Mouse (Mus musculus): ENCODE results near the gene Obscn. TPM values are rescaled to one million over a fixed set of nuclear protein-coding genes. Genes with fewer than 3 reads are reported as not detected.

The Obscn gene
- 1.3 and 5.0 TPM in 2 replicates for polyA plus RNA-seq (2011; ENCODE audit: insufficient read depth, insufficient read length, low replicate concordance, missing spikeins)

GRCm38 (mm10) chr11:59135904-59136452 lies at the start of gene Obscn:
Obscn (minus strand) TSS chr11:59136402.
- WGBS, result 17% methylated on average over 44 of the region's 44 CpGs

GRCm38 (mm10) chr11:59185490-59185889 lies 49.3 kb upstream of the Obscn start:
- H3K4me1 ChIP-seq (ENCODE audit: control insufficient read depth, insufficient read depth, low read length), result no peaks in the 10 kb centered on the region
- WGBS, result 84% methylated on average over 5 of the region's 5 CpGs
- TF ChIP-seq POLR2A (IDR thresholded peaks at IDR 0.05; ENCODE audit: borderline replicate concordance, control insufficient read depth, low read depth, low read length), result no peak
- TF ChIP-seq CTCF (IDR thresholded peaks at IDR 0.05; ENCODE audit: control insufficient read depth, insufficient read depth, low read length), result no peak
- H3K4me3 ChIP-seq (replicated peaks; ENCODE audit: control insufficient read depth, low read depth, low read length), result no peak overlapping the region
- H3K27ac ChIP-seq (ENCODE audit: control insufficient read depth, insufficient read depth, low read depth, low read length, poor library complexity), result no peak overlapping the region

More at GRCm38 (mm10) chr11:59135904-59136452, at the start of gene Obscn:
- Histone ChIP-seq H3K4me3 (replicated peaks; ENCODE audit: control insufficient read depth, low read depth, low read length) (no peak within 1 kb of the TSS), H3K4me1 (ENCODE audit: control insufficient read depth, insufficient read depth, low read length) (no peaks in the 10 kb centered on the region), H3K27ac (ENCODE audit: control insufficient read depth, insufficient read depth, low read depth, low read length, poor library complexity) (no peak within 1 kb of the TSS)
- no peak for TF ChIP-seq CTCF (IDR thresholded peaks at IDR 0.05; ENCODE audit: control insufficient read depth, insufficient read depth, low read length)
- no peak for TF ChIP-seq POLR2A (IDR thresholded peaks at IDR 0.05; ENCODE audit: borderline replicate concordance, control insufficient read depth, low read depth, low read length)

GRCm38 (mm10) chr11:59183821-59184220 lies 47.6 kb upstream of the Obscn start:
- 41% methylated on average over 3 of the region's 3 CpGs for WGBS
- TF ChIP-seq POLR2A (IDR thresholded peaks at IDR 0.05; ENCODE audit: borderline replicate concordance, control insufficient read depth, low read depth, low read length) (no peak), CTCF (IDR thresholded peaks at IDR 0.05; ENCODE audit: control insufficient read depth, insufficient read depth, low read length) (peak; percentile 82)
- no peaks in the 10 kb centered on the region for H3K4me1 ChIP-seq (ENCODE audit: control insufficient read depth, insufficient read depth, low read length)
- H3K4me3 ChIP-seq (replicated peaks; ENCODE audit: control insufficient read depth, low read depth, low read length), result no peak overlapping the region
- H3K27ac ChIP-seq (ENCODE audit: control insufficient read depth, insufficient read depth, low read depth, low read length, poor library complexity), result no peak overlapping the region

DNA sequence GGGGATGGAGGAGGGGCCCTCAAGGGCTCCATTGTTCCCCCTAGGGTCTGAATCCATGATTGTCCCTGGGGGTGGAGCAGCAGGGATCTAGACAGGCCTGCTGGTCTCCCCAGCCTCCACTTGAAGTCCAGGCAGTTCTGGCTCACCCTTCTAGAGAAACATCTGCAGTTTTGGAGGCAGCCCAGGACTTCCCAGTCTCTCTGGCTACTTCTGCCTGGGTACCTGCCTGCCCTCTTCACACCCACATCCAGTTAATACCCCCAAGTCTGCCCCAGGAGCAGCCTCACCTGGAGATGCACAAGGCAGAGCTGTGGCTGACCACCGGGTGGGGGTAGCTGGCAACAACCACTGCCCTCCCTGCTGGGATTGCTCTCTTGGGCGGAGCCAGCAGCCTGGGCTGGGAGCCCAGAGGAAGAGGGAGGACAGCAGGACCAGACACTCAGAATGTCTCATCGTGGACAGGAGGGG lies 46.7 kb upstream of the Obscn start, which contains the start of gene Gjc2:
Gene Gjc2, minus strand, starts transcription at position 350 of the 468 bp plus-strand sequence.
- no peak within 1 kb of the TSS for H3K4me3 ChIP-seq (replicated peaks; ENCODE audit: control insufficient read depth, low read depth, low read length)
- WGBS, result 70% methylated on average over 3 of the region's 3 CpGs
- TF ChIP-seq CTCF (IDR thresholded peaks at IDR 0.05; ENCODE audit: control insufficient read depth, insufficient read depth, low read length) (no peak), POLR2A (IDR thresholded peaks at IDR 0.05; ENCODE audit: borderline replicate concordance, control insufficient read depth, low read depth, low read length) (no peak)
- H3K4me1 ChIP-seq (ENCODE audit: control insufficient read depth, insufficient read depth, low read length), result no peaks in the 10 kb centered on the region
- H3K27ac ChIP-seq (ENCODE audit: control insufficient read depth, insufficient read depth, low read depth, low read length, poor library complexity), result no peak within 1 kb of the TSS

DNA sequence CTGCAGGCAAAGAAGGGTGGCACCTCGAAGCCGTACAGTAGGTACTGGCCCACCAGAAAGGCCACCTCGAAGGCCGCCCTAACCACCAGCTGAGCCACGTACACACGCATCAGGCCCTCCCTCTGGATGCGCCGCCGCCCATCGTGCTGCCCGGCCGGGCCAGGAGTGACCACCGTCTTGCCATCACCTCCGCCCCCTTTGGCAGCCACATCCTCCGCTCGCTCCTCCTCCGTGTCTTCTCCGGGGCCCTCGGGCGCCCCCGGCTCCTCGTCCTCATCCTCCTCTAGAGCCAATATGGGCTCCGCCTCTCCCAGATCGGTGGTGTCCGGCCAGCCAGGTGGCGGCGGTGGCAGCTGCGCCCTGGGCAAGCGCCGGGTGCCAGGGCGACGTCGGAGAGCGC lies 40.7 kb upstream of the Obscn start:
- no peaks in the 10 kb centered on the region for H3K4me1 ChIP-seq (ENCODE audit: control insufficient read depth, insufficient read depth, low read length)
- no peak overlapping the region for H3K4me3 ChIP-seq (replicated peaks; ENCODE audit: control insufficient read depth, low read depth, low read length)
- no peak for TF ChIP-seq CTCF (IDR thresholded peaks at IDR 0.05; ENCODE audit: control insufficient read depth, insufficient read depth, low read length)
- no peak for TF ChIP-seq POLR2A (IDR thresholded peaks at IDR 0.05; ENCODE audit: borderline replicate concordance, control insufficient read depth, low read depth, low read length)
- H3K27ac ChIP-seq (ENCODE audit: control insufficient read depth, insufficient read depth, low read depth, low read length, poor library complexity), result no peak overlapping the region
- 19% methylated on average over 34 of the region's 34 CpGs for WGBS

GRCm38 (mm10) chr11:59176475-59176874 lies 40.3 kb upstream of the Obscn start:
- H3K4me3 ChIP-seq (replicated peaks; ENCODE audit: control insufficient read depth, low read depth, low read length), result no peak overlapping the region
- TF ChIP-seq POLR2A (IDR thresholded peaks at IDR 0.05; ENCODE audit: borderline replicate concordance, control insufficient read depth, low read depth, low read length), result no peak
- TF ChIP-seq CTCF (IDR thresholded peaks at IDR 0.05; ENCODE audit: control insufficient read depth, insufficient read depth, low read length), result no peak
- 3% methylated on average over 48 of the region's 48 CpGs for WGBS
- H3K4me1 ChIP-seq (ENCODE audit: control insufficient read depth, insufficient read depth, low read length), result no peaks in the 10 kb centered on the region
- no peak overlapping the region for H3K27ac ChIP-seq (ENCODE audit: control insufficient read depth, insufficient read depth, low read depth, low read length, poor library complexity)

DNA sequence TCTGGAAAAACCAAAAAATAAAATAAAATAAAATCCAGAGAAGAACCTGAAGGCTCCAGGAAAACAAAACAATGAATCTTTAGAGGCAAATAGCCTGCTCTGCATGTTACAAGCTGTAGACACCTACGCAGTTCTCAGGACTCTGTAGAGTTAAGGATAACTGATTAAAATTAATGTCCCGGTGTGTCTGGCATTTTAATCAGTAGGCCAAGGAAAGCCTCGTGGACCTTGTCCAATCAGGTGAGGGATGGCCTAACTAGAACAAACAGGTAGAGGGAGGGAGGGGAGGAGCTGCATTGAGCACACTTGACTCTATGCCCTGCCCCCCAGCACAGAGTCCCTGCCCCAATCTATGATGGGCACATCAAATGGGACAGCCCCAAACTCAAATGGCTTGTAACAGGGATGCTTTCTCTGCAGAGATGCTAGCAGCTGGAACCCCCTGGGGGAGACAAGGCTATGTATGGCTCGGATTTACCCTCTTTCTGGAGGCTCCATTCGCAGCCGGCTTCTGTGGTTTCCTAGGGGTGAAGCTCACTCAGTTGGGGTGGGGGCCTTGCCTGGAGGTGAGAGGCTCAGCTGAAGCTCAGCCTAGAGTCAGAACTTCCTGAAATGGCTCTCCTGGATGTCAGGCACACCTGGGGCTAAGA lies 38.1 kb upstream of the Obscn start:
- H3K27ac ChIP-seq (ENCODE audit: control insufficient read depth, insufficient read depth, low read depth, low read length, poor library complexity), result no peak overlapping the region
- TF ChIP-seq CTCF (IDR thresholded peaks at IDR 0.05; ENCODE audit: control insufficient read depth, insufficient read depth, low read length), result no peak
- no peak for TF ChIP-seq POLR2A (IDR thresholded peaks at IDR 0.05; ENCODE audit: borderline replicate concordance, control insufficient read depth, low read depth, low read length)
- 61% methylated on average over 6 of the region's 6 CpGs for WGBS
- no peaks in the 10 kb centered on the region for H3K4me1 ChIP-seq (ENCODE audit: control insufficient read depth, insufficient read depth, low read length)
- no peak overlapping the region for H3K4me3 ChIP-seq (replicated peaks; ENCODE audit: control insufficient read depth, low read depth, low read length)

- H3K27ac ChIP-seq (ENCODE audit: control insufficient read depth, insufficient read depth, low read depth, low read length, poor library complexity), result no peak overlapping the region
- H3K4me3 ChIP-seq (replicated peaks; ENCODE audit: control insufficient read depth, low read depth, low read length), result no peak overlapping the region
- no peak for TF ChIP-seq CTCF (IDR thresholded peaks at IDR 0.05; ENCODE audit: control insufficient read depth, insufficient read depth, low read length)
- WGBS, result 81% methylated on average over 4 of the region's 4 CpGs
- no peaks in the 10 kb centered on the region; the same call in 1 of the 2 replicates for H3K4me1 ChIP-seq (ENCODE audit: control insufficient read depth, insufficient read depth, low read length)
These were observed 34.3 kb upstream of the Obscn start for GRCm38 (mm10) chr11:59170549-59170948.
